Mouse (Mus musculus): ENCODE results near the gene Igfbp4. TPM values are rescaled to one million over a fixed set of nuclear protein-coding genes. Genes with fewer than 3 reads are reported as not detected.

Gene Igfbp4
- polyA plus RNA-seq, 1 experiment: 274 TPM

DNA sequence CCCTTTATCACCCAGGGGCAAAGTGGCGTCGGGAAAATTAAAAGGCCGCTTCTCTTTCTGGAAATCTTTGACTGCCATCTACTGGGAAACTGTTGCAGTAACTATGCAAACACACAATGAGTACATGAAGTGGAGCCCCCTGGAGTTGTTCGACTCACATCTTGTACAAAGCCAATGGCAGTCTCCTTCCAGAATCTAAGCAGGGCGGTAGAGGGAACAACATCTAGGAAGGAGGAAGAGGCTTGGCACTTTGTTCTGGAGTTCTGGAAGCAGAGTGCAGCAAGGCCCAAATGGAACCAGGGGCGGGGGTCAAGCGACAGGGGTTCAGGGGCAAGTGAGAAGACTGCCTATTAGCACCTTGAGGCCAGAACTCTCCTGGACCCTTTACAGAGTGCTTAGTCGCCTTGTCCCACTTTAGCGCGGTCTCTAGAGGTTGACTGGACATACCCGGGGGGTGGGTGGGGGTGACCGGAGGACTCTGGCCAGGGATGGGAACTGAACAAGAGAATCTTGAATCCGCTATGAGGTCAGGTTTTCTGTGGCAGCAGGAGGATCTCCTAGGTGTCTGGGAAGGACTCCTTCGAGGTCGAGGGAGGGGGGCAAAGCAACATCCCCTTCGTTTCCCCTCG is 584 bp upstream of the Igfbp4 start:
- Histone ChIP-seq H3K36me3 (ENCODE audit: control insufficient read depth, insufficient read depth, low read length) (no peaks in the 10 kb centered on the region), H3K27me3 (ENCODE audit: control insufficient read depth, insufficient read depth, low read length) (peaks cover 10% of the 10 kb centered on the region), H3K27ac (ENCODE audit: insufficient read depth, low read length) (peak overlapping the region; percentile 67), H3K4me1 (ENCODE audit: control insufficient read depth, insufficient read depth, insufficient read length) (peaks cover 19% of the 10 kb centered on the region), H3K4me3 (ENCODE audit: extremely low read depth, insufficient read depth, insufficient read length) (peak overlapping the region; percentile 60)
- WGBS: 5% methylated on average over 17 of the region's 17 CpGs
- DNase-seq (ENCODE audit: low read depth in 1 of 2, low spot score in 2 of 2): no peak
- TF ChIP-seq POLR2A (IDR thresholded peaks at IDR 0.05; ENCODE audit: low read depth, low read length) (no peak), CTCF (IDR thresholded peaks at IDR 0.05; ENCODE audit: extremely low read depth, insufficient read depth, insufficient read length, insufficient replicate concordance) (no peak)

DNA sequence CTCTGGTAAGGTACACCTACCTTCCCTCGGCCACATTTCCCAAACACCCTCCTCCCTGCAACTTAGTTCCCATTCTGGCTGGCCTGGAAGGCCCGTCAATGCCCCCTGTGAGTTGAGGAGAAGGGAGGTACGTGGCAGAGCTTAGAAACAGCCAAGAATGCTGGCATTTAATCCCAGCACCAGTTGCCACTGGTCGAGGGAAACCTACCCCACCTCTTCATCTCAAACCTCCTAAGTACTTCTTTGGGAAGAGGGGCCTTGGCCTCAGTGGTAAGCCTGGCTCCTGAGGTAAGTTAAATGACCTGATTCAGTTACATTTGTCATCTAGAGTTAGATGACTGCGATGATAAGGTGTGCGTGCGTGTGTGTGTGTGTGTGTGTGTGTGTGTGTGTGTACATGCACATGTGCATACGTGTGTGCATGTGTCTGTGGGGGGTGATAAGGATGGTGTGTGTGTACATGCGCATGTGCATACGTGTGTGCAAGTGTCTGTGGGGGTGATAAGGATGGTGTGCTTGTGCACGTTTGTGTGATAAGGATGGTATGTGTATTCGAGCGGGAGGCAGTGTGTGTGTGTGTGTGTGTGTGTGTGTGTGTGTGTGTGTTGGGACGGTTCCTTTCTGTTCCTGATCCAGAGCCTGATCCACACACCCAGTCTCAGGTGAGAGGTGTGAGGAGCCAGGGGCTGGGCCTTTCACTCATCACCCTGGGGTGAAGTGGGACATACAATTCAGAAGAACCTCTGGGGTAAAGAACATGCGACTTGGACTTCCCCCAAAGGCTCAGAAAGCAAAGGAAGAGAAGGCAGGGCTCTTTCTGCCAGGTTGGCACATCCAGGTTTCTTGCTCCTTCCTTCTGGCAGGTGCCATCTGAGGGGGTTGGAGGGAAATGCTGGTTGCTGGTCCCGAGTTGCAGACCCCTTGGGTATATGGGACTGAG is 1.1 kb downstream of the Igfbp4 start:
- peak overlapping the region; percentile 67 for H3K27ac ChIP-seq (ENCODE audit: insufficient read depth, low read length)
- 20% methylated on average over 16 of the region's 16 CpGs for WGBS
- TF ChIP-seq POLR2A (IDR thresholded peaks at IDR 0.05; ENCODE audit: low read depth, low read length): no peak
- TF ChIP-seq CTCF (IDR thresholded peaks at IDR 0.05; ENCODE audit: extremely low read depth, insufficient read depth, insufficient read length, insufficient replicate concordance): no peak
- peak overlapping the region; percentile 60 for H3K4me3 ChIP-seq (ENCODE audit: extremely low read depth, insufficient read depth, insufficient read length)
- H3K27me3 ChIP-seq (ENCODE audit: control insufficient read depth, insufficient read depth, low read length): peaks cover 10% of the 10 kb centered on the region
- no peak for DNase-seq (ENCODE audit: low read depth in 1 of 2, low spot score in 2 of 2)
- peaks cover 19% of the 10 kb centered on the region for H3K4me1 ChIP-seq (ENCODE audit: control insufficient read depth, insufficient read depth, insufficient read length)
- no peaks in the 10 kb centered on the region for H3K36me3 ChIP-seq (ENCODE audit: control insufficient read depth, insufficient read depth, low read length)

DNA sequence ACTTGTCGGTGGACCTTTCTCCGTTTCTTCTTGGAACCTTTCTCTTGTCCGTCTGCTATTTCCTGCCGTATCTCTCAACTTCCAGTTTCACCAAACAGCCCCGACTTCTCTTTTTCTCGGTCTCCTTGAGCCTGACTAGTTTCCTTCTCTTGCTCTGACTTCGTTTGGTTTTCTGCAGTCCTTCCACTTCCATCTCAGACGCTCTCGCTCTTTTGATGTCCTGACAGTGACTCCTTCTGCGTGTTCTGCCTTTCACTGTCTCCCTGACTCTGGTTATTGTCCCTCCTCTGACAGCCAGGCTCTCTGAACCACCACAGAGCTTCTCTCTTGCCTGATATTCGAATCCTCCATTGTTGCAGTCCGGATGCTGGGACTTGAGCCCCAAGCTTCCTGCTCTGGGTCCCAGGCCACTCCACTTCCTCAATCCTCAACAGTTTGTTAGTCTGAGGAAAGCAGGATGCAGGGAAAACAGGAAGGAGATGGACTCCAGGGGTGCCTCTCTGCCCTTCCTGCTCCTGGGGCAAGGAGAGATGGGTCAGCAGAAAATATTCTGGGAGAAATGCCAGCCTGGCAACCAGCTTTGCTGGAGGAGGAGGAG is 1.9 kb downstream of the Igfbp4 start:
- Histone ChIP-seq H3K4me3 (ENCODE audit: extremely low read depth, insufficient read depth, insufficient read length) (peak overlapping the region; percentile 60), H3K27me3 (ENCODE audit: control insufficient read depth, insufficient read depth, low read length) (peaks cover 10% of the 10 kb centered on the region), H3K36me3 (ENCODE audit: control insufficient read depth, insufficient read depth, low read length) (no peaks in the 10 kb centered on the region), H3K27ac (ENCODE audit: insufficient read depth, low read length) (peak overlapping the region; percentile 67), H3K4me1 (ENCODE audit: control insufficient read depth, insufficient read depth, insufficient read length) (peaks cover 19% of the 10 kb centered on the region)
- no peak for TF ChIP-seq CTCF (IDR thresholded peaks at IDR 0.05; ENCODE audit: extremely low read depth, insufficient read depth, insufficient read length, insufficient replicate concordance)
- WGBS: 1% methylated on average over 12 of the region's 12 CpGs
- DNase-seq (ENCODE audit: low read depth in 1 of 2, low spot score in 2 of 2): no peak

DNA sequence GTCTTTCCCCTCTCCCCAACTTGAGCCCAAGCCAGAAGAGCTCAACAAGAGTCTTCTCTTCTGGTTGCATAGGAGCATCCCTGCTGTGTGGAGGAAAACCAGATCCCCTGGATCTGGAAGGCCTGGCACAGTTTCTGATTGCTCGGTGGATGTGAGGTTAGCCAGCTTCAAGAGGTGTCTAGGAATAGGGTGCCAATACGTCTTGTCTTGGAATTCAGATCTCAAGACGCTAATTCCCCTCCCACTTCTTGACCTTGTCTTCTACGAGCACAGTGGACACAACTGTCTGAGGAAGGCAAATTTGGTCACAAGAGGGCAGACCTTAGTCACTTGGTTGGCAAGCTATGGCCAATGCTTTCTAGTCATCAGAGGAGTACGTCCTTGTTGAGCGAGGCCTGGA is 2.6 kb downstream of the Igfbp4 start:
- Histone ChIP-seq H3K36me3 (ENCODE audit: control insufficient read depth, insufficient read depth, low read length) (no peaks in the 10 kb centered on the region), H3K4me1 (ENCODE audit: control insufficient read depth, insufficient read depth, insufficient read length) (peaks cover 19% of the 10 kb centered on the region), H3K27me3 (ENCODE audit: control insufficient read depth, insufficient read depth, low read length) (peaks cover 10% of the 10 kb centered on the region), H3K4me3 (ENCODE audit: extremely low read depth, insufficient read depth, insufficient read length) (no peak overlapping the region), H3K27ac (ENCODE audit: insufficient read depth, low read length) (no peak overlapping the region)
- WGBS: 69% methylated on average over 6 of the region's 6 CpGs
- TF ChIP-seq POLR2A (IDR thresholded peaks at IDR 0.05; ENCODE audit: low read depth, low read length) (no peak), CTCF (IDR thresholded peaks at IDR 0.05; ENCODE audit: extremely low read depth, insufficient read depth, insufficient read length, insufficient replicate concordance) (no peak)
- DNase-seq (ENCODE audit: low read depth in 1 of 2, low spot score in 2 of 2): no peak

DNA sequence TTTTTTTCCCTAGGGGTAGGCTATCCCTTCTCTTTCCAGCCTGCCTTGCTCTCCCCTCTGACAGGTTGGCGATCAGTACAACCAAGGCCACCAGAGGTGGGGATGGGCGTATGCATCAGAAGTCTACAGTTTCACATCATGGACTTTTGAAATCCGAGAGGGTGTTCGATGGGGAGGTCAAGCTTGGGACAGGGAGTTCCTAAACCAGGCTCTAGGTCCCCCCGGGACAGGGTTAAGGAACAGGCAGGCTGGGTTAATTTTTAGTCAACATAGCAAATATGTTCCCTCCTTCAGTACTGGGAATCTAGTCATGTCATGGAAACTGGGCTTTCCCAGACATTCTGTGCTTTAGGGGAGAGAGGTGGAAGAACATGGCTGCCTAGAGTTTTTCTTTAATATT is 3.3 kb downstream of the Igfbp4 start:
- Histone ChIP-seq H3K4me3 (ENCODE audit: extremely low read depth, insufficient read depth, insufficient read length) (no peak overlapping the region), H3K4me1 (ENCODE audit: control insufficient read depth, insufficient read depth, insufficient read length) (peaks cover 19% of the 10 kb centered on the region), H3K27ac (ENCODE audit: insufficient read depth, low read length) (no peak overlapping the region), H3K27me3 (ENCODE audit: control insufficient read depth, insufficient read depth, low read length) (peaks cover 10% of the 10 kb centered on the region), H3K36me3 (ENCODE audit: control insufficient read depth, insufficient read depth, low read length) (no peaks in the 10 kb centered on the region)
- WGBS: 91% methylated on average over 5 of the region's 5 CpGs
- TF ChIP-seq POLR2A (IDR thresholded peaks at IDR 0.05; ENCODE audit: low read depth, low read length): no peak
- TF ChIP-seq CTCF (IDR thresholded peaks at IDR 0.05; ENCODE audit: extremely low read depth, insufficient read depth, insufficient read length, insufficient replicate concordance): no peak
- DNase-seq (ENCODE audit: low read depth in 1 of 2, low spot score in 2 of 2): no peak

DNA sequence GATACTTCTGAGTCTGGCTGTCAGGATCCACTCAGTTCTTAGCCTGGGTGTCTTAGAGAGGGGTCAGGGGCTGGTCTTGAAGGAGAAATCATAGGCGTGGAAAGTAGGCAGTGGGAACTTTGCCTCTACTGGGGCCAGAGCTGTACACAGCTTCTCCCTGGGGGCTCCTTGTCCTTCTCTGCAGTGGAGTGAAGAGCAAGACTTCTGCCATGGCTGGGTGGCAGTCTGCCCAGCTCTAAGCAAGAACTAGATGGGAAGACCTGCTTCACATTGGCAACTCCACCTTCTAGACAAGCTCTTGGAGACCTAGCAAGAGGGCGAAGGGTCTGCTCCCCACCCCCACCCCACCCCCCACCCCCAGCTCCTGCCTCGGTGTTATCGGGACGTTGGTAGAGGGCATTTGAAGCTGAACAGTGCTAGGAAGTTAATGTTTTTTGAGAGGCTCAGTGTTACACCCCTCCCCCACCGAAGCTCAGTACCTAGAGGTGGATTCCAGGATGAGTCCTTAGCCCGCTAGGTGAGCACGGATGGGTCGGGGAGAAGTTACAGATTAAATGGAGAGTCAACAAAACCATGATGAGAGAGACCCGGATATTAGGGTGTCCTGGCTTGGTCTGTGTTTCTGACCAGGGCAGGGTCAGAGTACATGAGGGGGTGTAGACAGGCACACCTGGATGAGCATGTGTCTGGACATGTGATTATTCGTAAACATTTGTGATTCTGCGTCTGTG is 4.3 kb downstream of the Igfbp4 start:
- no peak for DNase-seq (ENCODE audit: low read depth in 1 of 2, low spot score in 2 of 2)
- H3K4me1 ChIP-seq (ENCODE audit: control insufficient read depth, insufficient read depth, insufficient read length): peaks cover 18% of the 10 kb centered on the region
- no peaks in the 10 kb centered on the region for H3K36me3 ChIP-seq (ENCODE audit: control insufficient read depth, insufficient read depth, low read length)
- TF ChIP-seq POLR2A (IDR thresholded peaks at IDR 0.05; ENCODE audit: low read depth, low read length) (no peak), CTCF (IDR thresholded peaks at IDR 0.05; ENCODE audit: extremely low read depth, insufficient read depth, insufficient read length, insufficient replicate concordance) (no peak)
- 83% methylated on average over 12 of the region's 12 CpGs for WGBS
- H3K27me3 ChIP-seq (ENCODE audit: control insufficient read depth, insufficient read depth, low read length): peaks cover 10% of the 10 kb centered on the region
- no peak overlapping the region for H3K4me3 ChIP-seq (ENCODE audit: extremely low read depth, insufficient read depth, insufficient read length)
- no peak overlapping the region for H3K27ac ChIP-seq (ENCODE audit: insufficient read depth, low read length)
